In the genomic region with DNA sequence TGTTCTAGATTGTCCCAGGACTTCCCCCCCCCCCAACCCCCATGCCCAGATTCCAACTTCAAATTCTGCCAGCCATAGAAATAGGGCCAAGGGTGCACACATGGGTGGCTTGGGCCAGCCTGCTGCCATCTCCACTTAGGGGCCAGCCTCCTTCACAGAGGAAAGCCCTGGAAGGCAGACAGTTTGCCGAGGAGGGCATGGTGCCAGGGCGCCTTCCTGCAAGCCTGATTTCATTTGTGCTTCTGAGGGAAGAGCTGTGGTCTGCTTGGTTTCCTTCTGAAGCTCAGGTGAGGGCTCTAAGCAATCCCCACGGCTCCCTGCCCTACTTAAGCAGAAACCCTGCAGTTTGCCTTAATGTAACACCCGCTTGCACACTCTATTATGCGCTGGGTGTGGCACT, we compare ENCODE assay signal across 26 mouse cellular contexts. TPM values are rescaled to one million over a fixed set of nuclear protein-coding genes. Genes with fewer than 3 reads are reported as not detected.
A peak's percentile ranks its signal among the peaks of the same experiment; 100 is the strongest.
DNase-seq lines count a peak whose midpoint lies in the region; TF ChIP-seq lines count a peak whose summit lies in the region.
"Had no signal": no experiment of that assay in that cellular context is flagged by ENCODE, and none has a peak within 500 bp of the region (broad histone marks: within the 10 kb centered on the region; RNA-seq: fewer than 3 reads in every experiment).

No protein-coding gene starts in this region.

- H3K4me3 ChIP-seq in layer of hippocampus, adult 2 months, result no peak overlapping the region
- H3K4me3 ChIP-seq: forebrain, embryonic 10.5 days; gastrocnemius, adult 2 months; hindbrain, embryonic 12.5 days; limb, embryonic 12.5 days; liver, embryonic 12.5 days; midbrain, embryonic 10.5 days had no signal

- no peak for TF ChIP-seq CTCF in layer of hippocampus, adult 2 months (conservative IDR thresholded peaks at IDR 0.05)

- peak; percentile 35 to 44 for DNase-seq in layer of hippocampus, postnatal 10 days (ENCODE audit: low spot score in 2 of 2)
- DNase-seq in layer of hippocampus, adult 2 months (ENCODE audit: low spot score in 2 of 2), result no peak
- DNase-seq in brain, adult 2 months (ENCODE audit: low read depth, low spot score), result peak; percentile 51
- DNase-seq in cerebellum, adult 18-20 months, result peak; percentile 73 to 77
- DNase-seq in cerebellum, postnatal 14 days, result peak; percentile 93 to 95
- no peak for DNase-seq in thymus, postnatal 14 days
- no peak for DNase-seq in kidney, adult 18-20 months
- no peak for DNase-seq in embryo, embryonic 11 days
- DNase-seq: adrenal gland, adult 8-10 months; gastrocnemius, adult 2 months; kidney, adult 2 months; kidney, postnatal 10 days; lung, adult 18-20 months; lung, postnatal 10 days; thymus, postnatal 4 days had no signal

- H3K27ac ChIP-seq in layer of hippocampus, adult 2 months, result no peak overlapping the region
- H3K27ac ChIP-seq: forebrain, embryonic 10.5 days; gastrocnemius, adult 2 months; hindbrain, embryonic 12.5 days; limb, embryonic 12.5 days; liver, embryonic 12.5 days; midbrain, embryonic 10.5 days had no signal

RNA-seq across cellular contexts. Expression of a gene that starts 52.3 kb away (rescaled TPM):
- not detected for total RNA-seq in layer of hippocampus, postnatal 10 days (2021)
- total RNA-seq in layer of hippocampus, adult 2 months (2021), result not detected
- total RNA-seq: adrenal gland, adult 8-10 months; common myeloid progenitor, adult 5-6 weeks; gastrocnemius, adult 2 months; gastrocnemius, postnatal 4 days; heart, adult 8-10 months; heart, postnatal 25 days; layer of hippocampus, postnatal 25 days; neutrophil, adult 5-6 weeks had no signal

RNA-seq across cellular contexts. Expression of a gene that starts 58.8 kb away (rescaled TPM):
- 10 to 100 TPM; 18.7 to 23.8 TPM for total RNA-seq in layer of hippocampus, postnatal 10 days (2021)
- total RNA-seq in layer of hippocampus, adult 2 months (2021), result 10 to 100 TPM; 16.6 to 17.3 TPM
- total RNA-seq: common myeloid progenitor, adult 5-6 weeks; gastrocnemius, adult 2 months; gastrocnemius, postnatal 4 days; heart, postnatal 25 days; neutrophil, adult 5-6 weeks had no signal

Comparison
In these comparisons a context has a peak if more than half of its experiments do, and no peak if none do; other contexts are left out.
1. DNase-seq: peak in layer of hippocampus, postnatal 10 days (2 of 2), brain, adult 2 months (single experiment), cerebellum, adult 18-20 months (2 of 2) and cerebellum, postnatal 14 days (2 of 2); none in layer of hippocampus, adult 2 months (0 of 2), thymus, postnatal 14 days (single experiment), kidney, adult 18-20 months (single experiment) and embryo, embryonic 11 days (single experiment).